Mouse (Mus musculus) thymus, postnatal 36 days (tissue): ENCODE data around the gene Tulp4.
A peak's percentile ranks its signal among the peaks of the same experiment; 100 is the strongest.
"Not testable (repeated sequence)": the region's sequence is repeated elsewhere in the genome, so short reads cannot be mapped to it uniquely, and the experiment has no call there.

ENCODE experiments used
- DNase-seq, 2 experiments: peaks; one replicate each; pipeline ENCODE4 v3.0.0; 2022; ENCODE audit warnings: mixed read lengths in 2 of 2

Gene Tulp4

DNA sequence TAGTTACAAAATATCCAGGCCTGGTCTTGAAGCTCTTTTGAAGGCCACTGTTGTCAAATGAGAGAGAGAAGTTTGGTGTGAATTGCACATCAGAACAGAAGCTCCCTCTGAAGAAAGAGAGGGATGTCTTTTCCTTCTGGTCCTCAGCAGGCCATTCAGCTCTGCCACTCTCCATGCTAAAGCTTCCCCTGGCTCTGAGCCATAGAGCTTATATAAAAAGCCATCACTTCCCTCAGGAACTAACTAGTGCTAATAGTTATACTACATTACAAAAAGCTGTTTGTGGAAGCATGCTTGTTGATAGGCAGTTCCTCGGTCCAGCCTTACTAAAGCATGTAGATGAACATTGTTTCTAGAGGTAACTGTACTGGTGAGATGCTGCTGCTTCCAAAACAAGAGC is 89.2 kb downstream of the Tulp4 start:
- no peak for DNase-seq

- no peak for DNase-seq
These were observed 91.3 kb downstream of the Tulp4 start for GRCm38 (mm10) chr17:6197491-6197890.

DNA sequence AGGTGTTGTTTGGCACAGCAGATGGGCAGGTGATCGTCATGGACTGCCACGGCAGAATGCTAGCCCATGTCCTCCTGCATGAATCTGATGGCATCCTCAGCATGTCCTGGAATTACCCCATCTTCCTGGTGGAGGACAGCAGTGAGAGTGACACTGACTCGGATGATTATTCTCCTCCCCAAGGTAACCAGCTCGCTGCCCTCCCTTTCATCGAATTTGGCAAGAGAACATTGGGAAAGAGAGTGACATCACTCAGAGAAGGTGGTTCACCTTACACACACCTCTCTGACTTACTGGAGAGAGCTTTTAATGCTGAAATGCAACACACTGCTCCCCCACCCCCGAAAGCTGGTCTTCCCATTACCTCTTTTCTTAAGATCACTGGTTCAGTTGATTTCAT is 92.4 kb downstream of the Tulp4 start:
- DNase-seq = no peak

- DNase-seq = no peak
These were observed 92.9 kb downstream of the Tulp4 start for GRCm38 (mm10) chr17:6199166-6199565.

- DNase-seq = no peak
These were observed 95.4 kb downstream of the Tulp4 start for GRCm38 (mm10) chr17:6201522-6202250.

- DNase-seq = no peak
These were observed 96.3 kb downstream of the Tulp4 start for GRCm38 (mm10) chr17:6202389-6203110.

DNA sequence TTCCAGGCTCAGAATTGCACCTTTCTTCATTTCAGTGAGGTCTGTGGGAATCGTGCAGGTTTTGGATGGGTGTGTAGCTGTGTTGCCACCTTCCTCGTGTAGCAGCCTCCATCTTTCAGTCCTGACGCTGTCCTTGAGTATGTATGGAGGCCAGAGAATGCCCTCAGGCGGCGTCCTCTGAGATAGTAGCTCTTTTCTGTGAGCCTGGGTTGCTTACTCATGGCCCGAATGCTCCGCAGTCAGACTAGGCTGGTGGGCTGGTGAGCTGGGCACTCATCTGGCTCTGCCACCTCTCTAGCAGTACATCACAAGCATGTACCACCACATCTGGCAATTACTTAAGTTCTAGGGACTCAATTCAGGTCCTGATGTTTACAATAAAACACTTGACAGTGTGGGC is 96.9 kb downstream of the Tulp4 start:
- DNase-seq = no peak

DNA sequence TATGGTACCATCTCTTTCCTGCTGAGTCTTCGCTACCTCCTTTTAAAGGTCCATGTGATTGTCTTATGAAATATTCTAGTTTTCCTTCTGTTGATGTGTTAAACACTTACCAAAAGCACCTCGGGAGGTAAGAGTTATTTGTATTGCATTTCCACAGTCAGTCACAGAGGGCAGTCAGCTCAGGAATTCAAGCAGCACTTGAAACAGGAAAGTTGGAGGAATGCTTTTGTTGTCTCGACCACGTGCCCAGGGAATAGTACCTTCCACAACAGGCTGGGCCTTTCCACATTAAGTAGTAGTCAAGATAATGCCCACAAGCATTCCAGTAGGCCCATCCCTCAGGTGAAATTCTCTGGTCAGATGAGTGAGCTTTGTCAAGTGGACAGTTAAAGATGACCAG is 97.6 kb downstream of the Tulp4 start:
- DNase-seq = no peak

DNA sequence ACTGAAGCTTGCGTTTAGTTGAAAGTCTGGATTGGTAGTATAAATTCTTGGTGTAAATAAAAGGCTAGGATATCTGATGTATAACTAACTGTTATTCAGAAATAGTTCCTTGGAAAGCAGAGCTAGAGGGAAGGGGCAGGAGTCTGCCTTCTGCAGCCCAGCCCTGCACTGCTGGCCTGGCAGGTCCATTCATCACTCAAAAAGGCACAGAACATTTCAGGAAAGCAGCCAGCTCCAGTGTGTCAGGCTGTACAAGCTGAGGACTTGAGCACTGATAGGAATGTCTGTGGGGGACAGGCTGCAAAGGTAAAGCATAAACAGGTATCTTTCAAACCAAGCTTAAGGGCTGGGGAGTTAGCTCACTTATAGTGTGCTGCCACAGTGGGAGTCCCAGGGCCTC is 105.5 kb downstream of the Tulp4 start:
- DNase-seq = no peak

GRCm38 (mm10) chr17:6215640-6216039 is 109.4 kb downstream of the Tulp4 start:
- no peak for DNase-seq

DNA sequence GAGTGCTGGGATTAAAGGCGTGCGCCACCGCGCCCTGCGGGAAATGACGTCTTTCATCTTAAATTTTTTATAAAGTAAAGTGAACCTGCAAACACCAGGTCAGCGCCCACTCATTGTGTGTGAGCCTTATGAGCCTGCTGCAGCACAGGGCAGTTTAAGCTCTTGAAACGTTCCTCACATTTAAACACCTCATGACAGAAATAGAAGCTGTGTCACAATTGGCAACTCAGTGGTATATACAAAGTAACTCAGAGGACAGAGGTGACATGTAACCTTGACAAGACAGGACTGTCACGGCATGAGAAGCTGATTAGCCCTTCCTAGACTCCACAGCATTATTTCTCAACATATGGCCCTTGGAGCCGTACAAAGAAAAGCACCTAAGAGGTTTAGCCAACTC is 110.3 kb downstream of the Tulp4 start:
- DNase-seq = no peak

GRCm38 (mm10) chr17:6232633-6233032 is 126.4 kb downstream of the Tulp4 start:
- not testable (repeated sequence) for DNase-seq

DNA sequence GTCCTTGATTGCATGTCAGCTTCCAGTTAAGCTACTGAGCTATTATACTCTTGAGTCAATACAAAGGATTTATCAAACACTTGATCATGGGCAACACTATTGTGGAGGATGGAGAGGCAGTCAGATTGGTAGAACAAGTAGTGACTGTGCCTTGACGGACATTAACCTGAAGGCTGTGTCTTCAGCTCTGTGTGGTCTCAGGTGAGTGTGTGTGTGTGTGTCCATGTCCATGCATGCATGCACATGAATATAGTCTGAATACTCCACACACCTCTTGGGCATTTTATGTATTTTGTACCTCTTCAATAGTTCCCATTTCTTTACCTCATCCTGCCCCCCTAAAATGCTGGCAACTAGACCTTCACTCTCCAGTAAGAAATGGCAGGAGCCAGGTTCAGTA is 145.1 kb downstream of the Tulp4 start:
- DNase-seq = not testable (repeated sequence)

DNA sequence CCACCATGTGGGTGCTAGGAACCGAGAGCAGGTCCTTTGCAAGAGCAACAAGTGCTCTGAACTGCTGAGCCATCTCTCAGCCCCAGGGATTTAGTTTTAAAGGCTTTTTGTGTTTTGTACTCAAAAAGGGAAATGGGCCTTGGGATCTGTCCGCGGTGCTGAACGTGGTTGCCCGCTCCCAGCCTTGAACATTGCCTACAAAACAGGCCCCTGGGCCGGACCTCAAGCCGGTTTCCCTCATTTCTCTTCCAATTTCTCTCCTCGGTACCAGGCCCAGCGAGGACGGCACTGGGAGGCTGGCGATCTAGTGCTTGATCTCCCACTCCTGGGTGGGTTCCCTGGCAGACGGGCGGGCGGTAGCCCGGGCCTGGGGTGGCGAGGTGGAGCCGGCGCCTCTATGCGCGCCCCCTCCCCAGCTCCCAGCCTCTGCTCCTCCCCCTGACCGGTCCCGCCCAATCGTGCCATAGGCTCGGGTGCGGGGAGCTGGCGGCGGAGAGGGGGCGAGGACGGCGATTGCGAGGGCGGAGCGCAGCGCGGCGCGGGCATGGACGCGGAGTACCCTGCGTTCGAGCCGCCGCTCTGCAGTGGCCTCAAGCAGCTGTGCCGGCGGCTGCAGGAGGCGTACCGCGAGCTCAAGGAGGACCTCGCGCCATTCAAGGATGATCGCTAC is 150.3 kb downstream of the Tulp4 start, which contains the start of gene Tmem181a:
Gene Tmem181a, plus strand, starts transcription at position 461 of the 670 bp plus-strand sequence.
- not testable (repeated sequence) for DNase-seq

- DNase-seq = not testable (repeated sequence)
These were observed 150.8 kb downstream of the Tulp4 start for GRCm38 (mm10) chr17:6257070-6257456.

DNA sequence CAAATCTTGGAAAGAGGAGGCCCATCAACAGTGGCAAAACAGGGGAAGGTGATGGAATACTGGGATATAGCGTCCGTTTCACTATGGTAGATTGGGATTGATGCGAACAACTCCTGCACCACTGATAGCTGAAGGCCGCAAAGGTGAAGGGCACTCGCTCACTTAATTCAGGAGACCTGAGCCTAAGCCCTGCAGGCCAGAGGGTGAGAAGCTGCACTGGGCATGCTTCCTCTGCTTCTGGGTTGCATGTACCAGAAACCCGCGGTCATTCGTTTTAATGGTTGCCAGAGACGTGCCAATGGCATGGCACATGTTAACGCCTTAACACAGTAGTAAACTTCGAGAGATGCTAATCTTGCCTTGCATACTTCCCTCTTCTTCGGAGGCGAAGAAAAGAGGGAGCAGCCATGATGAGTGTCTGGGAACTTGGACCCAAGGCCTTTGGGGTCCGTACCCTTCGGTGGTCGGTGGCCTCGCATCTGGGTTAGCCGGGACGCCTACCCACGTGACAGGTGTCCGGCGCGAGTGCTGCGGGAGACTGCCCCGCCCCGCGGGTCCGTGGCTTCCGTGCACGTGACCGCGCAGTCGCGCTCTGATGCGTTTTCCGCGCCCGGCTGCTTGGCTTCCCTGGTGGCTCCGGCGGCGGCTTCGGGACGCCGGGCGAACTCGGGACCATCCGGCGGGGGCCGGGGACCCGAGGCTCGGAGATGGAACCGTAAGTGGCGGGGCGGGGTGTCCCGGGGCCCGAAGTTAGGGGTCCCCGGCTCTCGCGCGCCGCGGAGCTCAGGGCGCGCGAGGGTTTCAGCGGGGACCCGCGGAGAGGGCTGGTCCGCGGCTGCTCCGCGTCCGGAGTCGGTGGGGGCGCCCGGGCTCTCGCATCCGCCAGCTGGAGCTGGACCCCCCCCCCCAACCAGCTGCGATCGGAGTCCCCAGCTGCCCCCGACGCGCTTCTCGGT is 163.9 kb downstream of the Tulp4 start:
- peak; percentile 22 to 31 for DNase-seq

- not testable (repeated sequence) for DNase-seq
These were observed 164.6 kb downstream of the Tulp4 start for GRCm38 (mm10) chr17:6270840-6271239.

GRCm38 (mm10) chr17:6271970-6272369 is 165.7 kb downstream of the Tulp4 start:
- DNase-seq = not testable (repeated sequence)

DNA sequence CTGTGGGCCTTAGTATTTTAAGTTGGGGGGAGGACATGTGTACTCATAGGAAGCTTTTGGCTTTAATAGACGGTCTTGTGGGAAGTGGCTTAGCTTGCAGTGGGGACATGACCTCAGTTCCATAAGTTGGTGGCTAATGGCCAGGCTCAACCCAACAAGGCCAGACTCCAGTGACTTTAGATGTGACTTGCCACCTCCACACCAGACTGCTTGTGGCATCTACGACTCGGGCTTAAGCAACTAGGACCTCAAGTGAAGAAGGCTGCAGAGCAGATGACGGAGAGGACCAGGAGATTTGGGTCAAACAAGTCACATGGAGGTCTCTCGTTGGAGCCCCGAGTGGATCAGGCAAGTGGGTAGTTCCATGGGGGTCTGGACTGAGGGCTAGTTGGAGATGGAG is 168.5 kb downstream of the Tulp4 start:
- not testable (repeated sequence) for DNase-seq

DNA sequence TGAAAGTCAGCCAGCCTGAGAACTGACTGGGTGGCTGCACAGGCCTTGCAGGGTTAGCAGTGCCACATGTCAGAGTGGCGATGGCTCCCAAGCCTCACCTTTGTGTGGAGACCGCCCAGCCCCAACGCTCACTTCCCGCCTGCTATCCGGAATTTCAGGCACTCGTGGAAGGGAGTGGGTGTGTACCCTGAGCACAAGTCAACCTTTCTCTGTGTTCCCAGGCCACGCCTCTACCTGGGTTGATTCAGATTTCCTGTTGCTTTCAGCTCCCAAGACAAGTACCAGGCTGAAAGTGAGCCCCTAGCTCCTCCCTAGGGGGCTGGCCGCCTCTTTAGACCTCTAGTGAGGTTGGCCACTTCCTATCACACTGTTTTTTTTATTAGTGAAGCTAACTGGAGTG is 173.0 kb downstream of the Tulp4 start:
- not testable (repeated sequence) for DNase-seq

DNA sequence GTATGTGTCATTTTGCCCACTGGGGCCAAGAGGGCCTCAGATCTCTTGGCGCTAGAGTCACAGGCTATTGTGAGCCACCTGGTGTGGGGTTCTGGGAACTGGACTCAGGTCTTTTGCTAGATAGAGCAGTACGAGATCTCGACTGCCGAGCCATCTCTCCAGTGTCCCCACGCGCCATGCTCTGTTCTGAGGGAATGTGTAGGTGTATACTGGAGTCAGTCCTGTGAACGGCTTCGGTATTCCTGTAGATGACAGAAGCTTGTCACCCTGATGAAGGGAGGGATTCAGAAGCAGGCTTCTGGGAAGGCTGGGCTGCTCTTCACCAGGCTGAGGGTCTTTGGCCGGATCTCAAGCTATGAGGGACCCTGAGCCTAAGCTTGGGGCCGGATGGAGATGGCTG is 173.5 kb downstream of the Tulp4 start:
- not testable (repeated sequence) for DNase-seq

DNA sequence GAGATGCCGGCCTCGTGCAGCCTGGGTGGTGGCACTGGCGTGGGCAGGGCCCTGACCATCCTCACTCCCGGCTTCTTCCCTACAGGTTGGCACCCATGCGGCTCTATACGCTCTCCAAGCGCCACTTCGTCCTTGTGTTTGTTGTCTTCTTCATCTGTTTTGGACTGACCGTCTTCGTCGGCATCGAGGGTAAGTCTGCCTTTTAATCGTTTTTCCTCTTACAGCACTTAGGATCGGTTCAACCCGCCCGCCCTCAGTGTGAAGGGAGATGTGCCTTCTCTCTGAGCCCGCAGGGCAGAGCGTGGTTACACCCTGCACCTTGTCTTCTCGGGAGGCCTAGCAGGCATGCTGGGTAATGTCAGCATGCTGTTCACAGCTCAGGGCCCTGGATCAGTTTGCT is 174.3 kb downstream of the Tulp4 start:
- not testable (repeated sequence) for DNase-seq
